Mouse (Mus musculus) splenic B cell, adult 2 months (primary cell): ENCODE data around the gene Usp35.

Source experiments
- DNase-seq: peaks from one replicate; pipeline ENCODE4 v3.0.0-alpha.2; 2011; ENCODE audit warnings: low read depth, low spot score
- H3K27me3 ChIP-seq: 2 replicates; pipeline ENCODE4 v1.6.1; 2012; ENCODE audit warnings: mild to moderate bottlenecking, low read length, moderate library complexity, mixed read lengths; ENCODE audit not compliant: control insufficient read depth, poor library complexity, insufficient read depth, severe bottlenecking
- H3K36me3 ChIP-seq: 2 replicates; pipeline ENCODE4 v1.6.1; 2012; ENCODE audit warnings: mild to moderate bottlenecking, low read length, moderate library complexity, mixed read lengths; ENCODE audit not compliant: control insufficient read depth, poor library complexity, insufficient read depth, severe bottlenecking

Gene Usp35

GRCm38 (mm10) chr7:97336678-97337077 is 4.9 kb upstream of the Usp35 start:
- peak; percentile 33 for DNase-seq
- no peaks in the 10 kb centered on the region for H3K27me3 ChIP-seq
- no peaks in the 10 kb centered on the region for H3K36me3 ChIP-seq

- Histone ChIP-seq H3K27me3 (no peaks in the 10 kb centered on the region), H3K36me3 (no peaks in the 10 kb centered on the region)
- DNase-seq = no peak
These were observed 2.6 kb upstream of the Usp35 start for GRCm38 (mm10) chr7:97334406-97334805.

DNA sequence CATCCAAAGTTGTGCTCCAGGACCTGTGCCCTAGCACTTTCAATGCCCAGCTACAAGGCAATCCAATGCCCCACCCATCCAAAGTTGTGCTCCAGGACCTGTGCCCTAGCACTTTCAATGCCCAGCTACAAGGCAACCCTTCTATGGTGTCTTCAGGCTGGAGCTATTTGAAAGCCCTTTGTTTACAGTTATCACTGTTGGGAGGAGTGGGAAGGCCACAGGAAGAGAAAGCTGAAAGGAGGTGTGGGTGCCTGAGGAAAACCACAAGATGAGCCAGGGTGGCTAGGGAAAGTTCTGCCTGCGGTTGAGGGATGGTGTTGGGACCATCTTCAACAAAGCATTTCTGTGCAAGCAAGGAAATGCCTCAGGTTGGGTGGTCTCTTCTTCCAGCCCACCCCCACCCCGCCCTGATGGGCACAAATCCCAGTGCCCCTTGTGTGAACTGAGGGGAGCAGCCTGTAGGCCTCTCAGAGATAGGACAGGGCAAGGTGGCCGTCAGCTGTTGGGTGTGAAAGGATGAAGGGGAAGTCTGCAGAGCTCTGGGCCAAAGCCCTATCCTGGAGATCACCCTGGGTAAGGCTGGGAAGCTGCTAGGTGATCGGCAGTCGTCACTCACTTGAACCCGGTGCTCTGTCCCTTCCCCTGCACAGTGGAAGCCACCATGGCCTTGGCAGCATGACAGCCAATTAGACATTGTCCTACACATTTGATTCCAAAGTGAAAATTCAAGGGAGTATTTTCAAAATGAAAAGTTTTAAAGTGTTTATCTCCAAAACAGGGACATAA is 1.5 kb upstream of the Usp35 start:
- no peaks in the 10 kb centered on the region for H3K27me3 ChIP-seq
- no peaks in the 10 kb centered on the region for H3K36me3 ChIP-seq
- DNase-seq = no peak

- no peaks in the 10 kb centered on the region for H3K27me3 ChIP-seq
- DNase-seq = no peak
These were observed 834 bp upstream of the Usp35 start for GRCm38 (mm10) chr7:97332667-97333041.

DNA sequence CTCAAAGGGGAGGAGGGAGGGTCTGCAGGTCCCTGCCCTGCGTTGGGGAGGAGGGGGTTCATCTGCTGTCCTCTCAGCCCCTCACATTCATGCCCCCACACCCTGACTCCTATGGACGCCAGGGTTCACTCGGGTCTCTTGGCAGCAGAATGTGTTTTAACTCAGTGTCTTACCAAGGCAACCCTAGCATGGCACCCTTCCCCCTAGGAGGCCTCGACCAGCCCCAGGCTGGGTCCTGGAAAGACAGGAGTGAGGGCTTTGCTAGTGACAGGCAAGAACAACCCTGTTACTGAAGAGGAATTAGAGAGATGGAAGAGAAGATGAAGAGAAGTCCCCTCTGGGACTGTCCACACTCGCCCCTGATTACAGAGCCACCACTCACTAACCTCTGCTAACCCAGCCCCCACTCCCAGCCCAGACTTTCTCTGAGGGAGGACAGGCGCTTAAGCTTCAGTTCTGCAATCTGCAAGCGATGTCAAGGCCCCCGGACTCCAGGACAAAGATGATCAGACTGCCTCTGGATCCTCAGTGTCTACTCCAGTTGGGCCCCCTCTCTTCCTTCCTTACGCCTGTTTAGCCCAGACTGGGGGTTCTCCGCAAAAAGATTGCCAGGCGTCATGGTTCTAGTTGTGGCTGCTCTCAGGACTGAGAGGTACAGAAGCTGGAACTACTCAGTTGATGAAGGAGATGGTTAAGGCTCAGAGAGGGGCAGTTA is 732 bp downstream of the Usp35 start:
- Histone ChIP-seq H3K36me3 (no peaks in the 10 kb centered on the region), H3K27me3 (no peaks in the 10 kb centered on the region)
- peak; percentile 13 for DNase-seq

More at GRCm38 (mm10) chr7:97332667-97333041, 834 bp upstream of the Usp35 start:
- no peaks in the 10 kb centered on the region for H3K36me3 ChIP-seq

DNA sequence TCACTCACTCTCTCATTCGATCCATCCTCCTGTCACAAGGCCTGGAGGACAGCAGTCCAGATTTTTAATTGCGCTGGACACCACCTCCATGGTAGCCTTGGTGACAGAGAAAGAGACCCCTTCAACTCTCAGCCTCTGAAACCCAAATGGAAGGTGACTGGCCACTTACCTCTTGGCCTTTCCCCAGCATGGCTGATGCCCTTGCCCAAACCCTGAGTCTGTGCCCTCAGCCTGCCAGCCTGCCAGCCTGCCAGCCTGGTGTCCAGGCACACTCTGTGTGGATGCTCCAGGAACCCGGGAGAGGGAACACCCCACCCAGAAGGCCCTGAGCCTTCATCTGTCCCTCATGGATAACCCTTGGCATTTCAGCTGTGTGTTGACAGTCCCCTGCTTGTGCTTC is 2.1 kb downstream of the Usp35 start:
- Histone ChIP-seq H3K27me3 (no peaks in the 10 kb centered on the region), H3K36me3 (no peaks in the 10 kb centered on the region)
- DNase-seq = no peak

DNA sequence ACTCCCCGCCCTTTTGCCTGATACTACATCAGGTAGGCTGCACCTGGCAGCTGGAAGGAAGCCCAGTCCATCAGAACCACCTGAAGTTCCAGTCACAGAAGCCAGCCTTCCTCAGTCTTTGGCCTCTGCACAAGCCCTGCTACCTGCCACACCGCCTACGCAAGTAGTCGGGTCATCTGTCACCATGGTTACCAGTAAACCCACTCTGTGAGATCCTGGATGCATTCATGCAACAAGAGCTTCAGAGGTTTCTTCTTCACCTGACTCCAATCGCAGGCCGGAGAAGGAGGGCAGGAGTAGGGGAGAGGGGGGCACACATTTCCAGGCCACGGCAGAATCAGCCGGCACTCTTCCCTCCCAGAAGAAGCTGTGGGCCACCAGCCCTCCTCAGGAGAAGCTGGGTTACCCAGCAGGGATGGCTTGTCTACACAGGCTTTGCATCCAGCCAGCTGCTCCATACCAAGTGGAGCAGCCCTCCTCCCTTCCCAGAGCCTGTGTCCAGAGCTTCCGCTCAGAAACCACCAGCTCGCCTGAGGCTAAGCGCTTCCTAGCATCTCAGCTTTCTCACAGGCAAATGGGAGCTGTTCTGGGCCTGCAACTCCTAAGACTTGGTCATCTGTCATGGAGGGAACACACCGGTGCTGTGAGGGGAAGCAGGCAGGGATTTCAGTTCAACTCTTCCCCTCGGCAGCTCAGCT is 2.8 kb downstream of the Usp35 start:
- DNase-seq = no peak
- Histone ChIP-seq H3K27me3 (no peaks in the 10 kb centered on the region), H3K36me3 (no peaks in the 10 kb centered on the region)

- Histone ChIP-seq H3K36me3 (no peaks in the 10 kb centered on the region), H3K27me3 (no peaks in the 10 kb centered on the region)
- DNase-seq = no peak
These were observed 4.4 kb downstream of the Usp35 start for GRCm38 (mm10) chr7:97327376-97327775.

GRCm38 (mm10) chr7:97325156-97325985 is 6.4 kb downstream of the Usp35 start:
- Histone ChIP-seq H3K27me3 (no peaks in the 10 kb centered on the region), H3K36me3 (no peaks in the 10 kb centered on the region)
- DNase-seq = no peak

GRCm38 (mm10) chr7:97324342-97324741 is 7.5 kb downstream of the Usp35 start:
- no peak for DNase-seq
- Histone ChIP-seq H3K27me3 (no peaks in the 10 kb centered on the region), H3K36me3 (no peaks in the 10 kb centered on the region)

GRCm38 (mm10) chr7:97317706-97318105 is 14.1 kb downstream of the Usp35 start:
- no peaks in the 10 kb centered on the region for H3K27me3 ChIP-seq
- H3K36me3 ChIP-seq = no peaks in the 10 kb centered on the region
- no peak for DNase-seq

GRCm38 (mm10) chr7:97315656-97316055 is 16.2 kb downstream of the Usp35 start:
- Histone ChIP-seq H3K27me3 (no peaks in the 10 kb centered on the region), H3K36me3 (no peaks in the 10 kb centered on the region)
- DNase-seq = no peak

DNA sequence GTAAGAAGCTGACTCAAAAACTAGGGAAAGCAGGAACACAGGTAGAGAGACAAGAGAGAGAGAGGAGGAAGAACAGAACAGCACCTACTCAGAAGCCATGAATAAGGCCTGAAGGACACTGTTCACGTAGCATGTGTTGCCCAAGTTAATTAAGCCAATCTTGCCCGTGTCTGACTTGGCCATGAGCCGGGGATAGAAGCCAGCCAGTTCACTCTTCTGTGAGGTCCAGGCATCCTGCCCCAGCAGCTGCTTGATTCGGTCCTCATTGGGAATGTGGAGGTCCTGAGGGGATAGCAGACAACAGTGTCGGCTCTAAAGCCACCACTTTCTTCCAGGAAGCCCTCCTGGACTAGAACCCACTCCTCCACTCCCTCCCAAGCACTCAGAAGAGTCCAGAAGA is 17.2 kb downstream of the Usp35 start:
- H3K27me3 ChIP-seq = no peaks in the 10 kb centered on the region
- no peaks in the 10 kb centered on the region for H3K36me3 ChIP-seq
- no peak for DNase-seq

GRCm38 (mm10) chr7:97313364-97313995 is 18.3 kb downstream of the Usp35 start:
- no peaks in the 10 kb centered on the region for H3K36me3 ChIP-seq
- no peak for DNase-seq
- H3K27me3 ChIP-seq = no peaks in the 10 kb centered on the region
